Mouse (Mus musculus) megakaryocyte-erythroid progenitor cell, adult 5-6 weeks (primary cell): ENCODE results near the gene Gm4922. TPM values are rescaled to one million over a fixed set of nuclear protein-coding genes. Genes with fewer than 3 reads are reported as not detected.

Experiments
- total RNA-seq, 2 experiments: library from RNA; stranded (forward) in 1 of 2; stranded (reverse) in 1 of 2; fragments of 200-1000, 215-1000 nt in 1 of 2; fragments of >200 nt in 1 of 2; fragmentation: Nextera tagmentation in 1 of 2; gene quantifications; 2 replicates each; pipeline ENCODE4 v1.2.3; 2014 to 2017

Gm4922 gene
- total RNA-seq, 2 experiments from 2014 or later = not detected

Other genes starting within 250 kb of the Gm4922 start
- not detected in 2 replicates for gene Hebp2, start 240.7 kb downstream of the Gm4922 start, total RNA-seq (2014; fragmentation: Nextera tagmentation)
- not detected in 2 replicates for gene Hebp2, start 240.7 kb downstream of the Gm4922 start, total RNA-seq (2017)
- not detected in 2 replicates for gene Arfgef3, start 42.8 kb downstream of the Gm4922 start, total RNA-seq (2014; fragmentation: Nextera tagmentation)
- 0.14 TPM in 1 of 2 replicates, not detected in the other for gene Arfgef3, start 42.8 kb downstream of the Gm4922 start, total RNA-seq (2017)
- not detected in 2 replicates for gene Perp, start 58.2 kb upstream of the Gm4922 start, total RNA-seq (2014; fragmentation: Nextera tagmentation)
- 0.88 and 1.1 TPM in 2 replicates for gene Perp, start 58.2 kb upstream of the Gm4922 start, total RNA-seq (2017)
- 7.6 and 9.5 TPM in 2 replicates for gene Tnfaip3, start 228.9 kb upstream of the Gm4922 start, total RNA-seq (2014; fragmentation: Nextera tagmentation)
- gene Tnfaip3, start 228.9 kb upstream of the Gm4922 start, total RNA-seq (2017) = 43.5 and 64.0 TPM in 2 replicates